Mouse (Mus musculus): ENCODE data around the gene Phf2. TPM values are rescaled to one million over a fixed set of nuclear protein-coding genes. Genes with fewer than 3 reads are reported as not detected.

Phf2 gene
- polyA plus RNA-seq, 2 experiments: 2.3 to 5.0 TPM

GRCm38 (mm10) chr13:48911426-48911825 lies 40.5 kb upstream of the Phf2 start:
- Histone ChIP-seq H3K4me1 (replicated peaks; ENCODE audit: control insufficient read depth in 2 of 2, insufficient read depth in 2 of 2, low read length in 1 of 2) (no peaks in the 10 kb centered on the region), H3K4me2 (ENCODE audit: low read depth) (no peak overlapping the region), H3K4me3 (ENCODE audit: insufficient read depth in 1 of 2, low read depth in 2 of 2, low read length in 2 of 2) (no peak overlapping the region), H3K9me3 (ENCODE audit: control insufficient read depth, low read length) (no peaks in the 10 kb centered on the region), H3K27me3 (ENCODE audit: control insufficient read depth, insufficient read depth, low read length) (no peaks in the 10 kb centered on the region), H3K9ac (replicated peaks) (no peak overlapping the region), H3K27ac (no peak overlapping the region), H3K36me3 (replicated peaks; ENCODE audit: control insufficient read depth, insufficient read depth, low read depth) (peaks cover 69% of the 10 kb centered on the region)
- 80% methylated on average over 7 of the region's 7 CpGs for WGBS (ENCODE audit: insufficient replicate concordance)
- TF ChIP-seq EP300 (IDR thresholded peaks at IDR 0.05; ENCODE audit: low read depth) (no peak), CTCF (IDR thresholded peaks at IDR 0.05; ENCODE audit: low read depth) (no peak)
- no peak for DNase-seq (ENCODE audit: low read depth in 3 of 3, low spot score in 3 of 3)
- no peak for ATAC-seq (ENCODE audit: insufficient read depth)

- Histone ChIP-seq H3K27me3 (ENCODE audit: control insufficient read depth, insufficient read depth, low read length) (no peaks in the 10 kb centered on the region), H3K9ac (replicated peaks) (no peak overlapping the region), H3K4me1 (replicated peaks; ENCODE audit: control insufficient read depth in 2 of 2, insufficient read depth in 2 of 2, low read length in 1 of 2) (no peaks in the 10 kb centered on the region), H3K4me2 (ENCODE audit: low read depth) (no peak overlapping the region), H3K36me3 (replicated peaks; ENCODE audit: control insufficient read depth, insufficient read depth, low read depth) (peaks cover 65% of the 10 kb centered on the region), H3K4me3 (ENCODE audit: insufficient read depth in 1 of 2, low read depth in 2 of 2, low read length in 2 of 2) (no peak overlapping the region), H3K9me3 (ENCODE audit: control insufficient read depth, low read length) (no peaks in the 10 kb centered on the region), H3K27ac (no peak overlapping the region)
- DNase-seq (ENCODE audit: low read depth in 3 of 3, low spot score in 3 of 3): no peak
- no peak for ATAC-seq (ENCODE audit: insufficient read depth)
- 85% methylated on average over 2 of the region's 2 CpGs for WGBS (ENCODE audit: insufficient replicate concordance)
- TF ChIP-seq EP300 (IDR thresholded peaks at IDR 0.05; ENCODE audit: low read depth) (no peak), CTCF (IDR thresholded peaks at IDR 0.05; ENCODE audit: low read depth) (no peak)
These were observed 34.5 kb upstream of the Phf2 start for GRCm38 (mm10) chr13:48905458-48905857.

GRCm38 (mm10) chr13:48895376-48895775 lies 24.5 kb upstream of the Phf2 start:
- TF ChIP-seq CTCF (IDR thresholded peaks at IDR 0.05; ENCODE audit: low read depth) (no peak), EP300 (IDR thresholded peaks at IDR 0.05; ENCODE audit: low read depth) (no peak)
- Histone ChIP-seq H3K27ac (no peak overlapping the region), H3K9ac (replicated peaks) (no peak overlapping the region), H3K9me3 (ENCODE audit: control insufficient read depth, low read length) (no peaks in the 10 kb centered on the region), H3K4me1 (replicated peaks; ENCODE audit: control insufficient read depth in 2 of 2, insufficient read depth in 2 of 2, low read length in 1 of 2) (no peaks in the 10 kb centered on the region), H3K36me3 (replicated peaks; ENCODE audit: control insufficient read depth, insufficient read depth, low read depth) (peaks cover 58% of the 10 kb centered on the region), H3K4me3 (ENCODE audit: insufficient read depth in 1 of 2, low read depth in 2 of 2, low read length in 2 of 2) (no peak overlapping the region), H3K27me3 (ENCODE audit: control insufficient read depth, insufficient read depth, low read length) (no peaks in the 10 kb centered on the region), H3K4me2 (ENCODE audit: low read depth) (no peak overlapping the region)
- ATAC-seq (ENCODE audit: insufficient read depth) (no peak), DNase-seq (ENCODE audit: low read depth in 3 of 3, low spot score in 3 of 3) (no peak)
- 41% methylated on average over 5 of the region's 5 CpGs for whole genome bisulfite sequencing (ENCODE audit: insufficient replicate concordance)

- TF ChIP-seq CTCF (IDR thresholded peaks at IDR 0.05; ENCODE audit: low read depth) (no peak), EP300 (IDR thresholded peaks at IDR 0.05; ENCODE audit: low read depth) (no peak)
- H3K4me3 ChIP-seq (ENCODE audit: insufficient read depth in 1 of 2, low read depth in 2 of 2, low read length in 2 of 2): no peak overlapping the region
- ATAC-seq (ENCODE audit: insufficient read depth): peak; percentile 67
- no peak overlapping the region for H3K4me2 ChIP-seq (ENCODE audit: low read depth)
- DNase-seq (ENCODE audit: low read depth in 3 of 3, low spot score in 3 of 3): peak in 1 of 3 experiments; percentile 24
- no peaks in the 10 kb centered on the region for H3K27me3 ChIP-seq (ENCODE audit: control insufficient read depth, insufficient read depth, low read length)
- H3K9ac ChIP-seq (replicated peaks): no peak overlapping the region
- H3K9me3 ChIP-seq (ENCODE audit: control insufficient read depth, low read length): no peaks in the 10 kb centered on the region
- peaks cover 65% of the 10 kb centered on the region for H3K36me3 ChIP-seq (replicated peaks; ENCODE audit: control insufficient read depth, insufficient read depth, low read depth)
- H3K27ac ChIP-seq: no peak overlapping the region
- H3K4me1 ChIP-seq (replicated peaks; ENCODE audit: control insufficient read depth in 2 of 2, insufficient read depth in 2 of 2, low read length in 1 of 2): no peaks in the 10 kb centered on the region
- 58% methylated on average over 4 of the region's 4 CpGs for WGBS (ENCODE audit: insufficient replicate concordance)
These were observed 19.5 kb upstream of the Phf2 start for GRCm38 (mm10) chr13:48890260-48890960.

GRCm38 (mm10) chr13:48878534-48878933 lies 7.6 kb upstream of the Phf2 start:
- Histone ChIP-seq H3K4me1 (replicated peaks; ENCODE audit: control insufficient read depth in 2 of 2, insufficient read depth in 2 of 2, low read length in 1 of 2) (peaks cover 4% of the 10 kb centered on the region in 2 experiments; a peak in 1 of 4 replicates), H3K9ac (replicated peaks) (peak overlapping the region; percentile 75), H3K4me3 (ENCODE audit: insufficient read depth in 1 of 2, low read depth in 2 of 2, low read length in 2 of 2) (peak overlapping the region; percentile 44 to 52), H3K4me2 (ENCODE audit: low read depth) (peak overlapping the region; percentile 85), H3K27ac (peak overlapping the region; percentile 53), H3K36me3 (replicated peaks; ENCODE audit: control insufficient read depth, insufficient read depth, low read depth) (peaks cover 20% of the 10 kb centered on the region), H3K27me3 (ENCODE audit: control insufficient read depth, insufficient read depth, low read length) (no peaks in the 10 kb centered on the region), H3K9me3 (ENCODE audit: control insufficient read depth, low read length) (no peaks in the 10 kb centered on the region)
- under 1% methylated on average over 36 of the region's 36 CpGs for WGBS (ENCODE audit: insufficient replicate concordance)
- peak; percentile 91 to 95 (median 93) for DNase-seq (ENCODE audit: low read depth in 3 of 3, low spot score in 3 of 3)
- peak; percentile 99 for ATAC-seq (ENCODE audit: insufficient read depth)
- TF ChIP-seq CTCF (IDR thresholded peaks at IDR 0.05; ENCODE audit: low read depth) (no peak), EP300 (IDR thresholded peaks at IDR 0.05; ENCODE audit: low read depth) (no peak)
